Mouse (Mus musculus): Measurements from ENCODE around the gene Nkx2-2.

DNA sequence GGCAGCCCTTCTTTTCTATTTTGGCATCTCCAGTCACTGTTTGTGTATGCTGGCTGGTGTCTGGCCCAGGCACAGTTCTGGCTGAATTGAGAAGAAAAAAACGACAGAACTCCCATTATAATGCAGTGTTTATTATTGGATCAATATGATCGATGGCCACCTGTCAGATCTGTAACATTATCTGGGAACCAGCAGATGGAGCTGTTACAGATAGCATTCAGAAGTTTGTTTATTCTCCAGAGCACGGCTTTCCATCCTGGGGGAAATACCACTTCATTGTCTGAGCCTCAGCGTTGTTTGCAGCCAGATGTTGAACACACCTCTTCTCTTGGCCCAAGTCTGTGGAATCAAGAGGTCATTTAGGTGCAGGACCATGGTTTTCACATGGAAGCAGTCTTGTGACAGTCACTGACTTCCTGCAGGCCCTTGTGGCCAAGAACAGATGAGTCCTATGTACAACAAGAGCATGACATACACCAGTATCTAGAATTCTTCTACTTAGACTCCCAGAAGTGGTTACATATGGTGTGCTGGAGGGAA is 11.1 kb upstream of the Nkx2-2 start:
- TF ChIP-seq CTCF (IDR thresholded peaks at IDR 0.05; ENCODE audit: extremely low read depth, insufficient read depth, low read length) (no peak), POLR2A (IDR thresholded peaks at IDR 0.05; ENCODE audit: extremely low read depth, insufficient read depth, low read length) (no peak)

Data from cortical plate, adult 2 months (tissue).